Mouse (Mus musculus): ENCODE results near the gene Myh6.
A peak's percentile ranks its signal among the peaks of the same experiment; 100 is the strongest.
"Not testable (repeated sequence)": the region's sequence is repeated elsewhere in the genome, so short reads cannot be mapped to it uniquely, and the experiment has no call there.

The Myh6 gene

DNA sequence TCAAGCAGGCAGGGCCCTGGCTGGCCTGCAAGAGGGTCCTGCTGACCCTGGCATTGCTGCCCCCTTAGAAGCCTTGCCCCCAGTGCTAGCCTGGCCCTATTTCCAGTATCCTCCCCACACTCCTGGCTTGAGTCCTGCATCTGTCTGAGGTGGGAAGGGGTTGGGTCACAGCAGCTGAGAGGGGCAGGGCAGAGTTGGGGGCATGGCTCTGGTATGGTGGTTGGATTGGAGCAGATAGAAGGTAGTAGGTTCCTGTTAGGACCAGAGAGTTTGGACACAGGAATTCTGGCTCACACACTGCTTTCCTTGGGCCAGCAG is 28.1 kb upstream of the Myh6 start:
- DNase-seq (ENCODE audit: low spot score in 2 of 2), result no peak

DNA sequence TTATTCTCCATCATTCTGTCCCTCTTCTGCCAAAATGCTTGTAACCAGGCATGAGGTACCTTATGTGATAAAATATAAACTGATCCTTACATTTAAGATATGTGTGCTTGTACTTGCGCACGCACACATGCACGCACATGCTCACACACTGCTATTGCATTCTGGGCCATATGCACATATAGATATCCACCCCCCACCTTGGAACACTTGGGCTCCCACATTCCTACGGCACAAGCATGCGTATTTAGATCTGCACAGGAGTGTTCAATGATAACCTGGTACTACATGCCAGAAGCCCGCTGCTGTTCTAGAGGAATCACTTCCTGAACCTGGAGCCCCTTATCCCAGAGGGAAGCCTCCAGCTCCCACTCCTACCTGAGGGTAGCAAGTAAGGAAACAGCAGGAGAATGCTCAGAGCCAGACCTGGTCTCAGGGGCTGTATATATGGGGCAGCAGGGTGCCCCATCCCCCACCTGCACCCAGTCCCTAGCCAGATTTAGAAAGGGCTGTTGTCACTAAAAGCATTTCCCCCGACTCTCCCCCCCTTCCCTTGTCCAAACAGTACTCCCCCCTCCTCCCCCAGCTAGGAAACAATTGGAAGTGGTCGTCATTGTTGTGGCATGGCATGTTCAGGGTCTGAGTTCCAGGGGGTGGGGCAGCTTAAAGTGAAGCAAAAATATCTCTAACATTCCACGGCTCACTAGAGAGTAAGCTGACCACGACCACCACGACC is 27.6 kb upstream of the Myh6 start, which contains the start of gene Myh7:
Myh7 (minus strand) TSS at position 491 of the 733 bp plus-strand sequence.
- no peak for DNase-seq (ENCODE audit: low spot score in 2 of 2)

DNA sequence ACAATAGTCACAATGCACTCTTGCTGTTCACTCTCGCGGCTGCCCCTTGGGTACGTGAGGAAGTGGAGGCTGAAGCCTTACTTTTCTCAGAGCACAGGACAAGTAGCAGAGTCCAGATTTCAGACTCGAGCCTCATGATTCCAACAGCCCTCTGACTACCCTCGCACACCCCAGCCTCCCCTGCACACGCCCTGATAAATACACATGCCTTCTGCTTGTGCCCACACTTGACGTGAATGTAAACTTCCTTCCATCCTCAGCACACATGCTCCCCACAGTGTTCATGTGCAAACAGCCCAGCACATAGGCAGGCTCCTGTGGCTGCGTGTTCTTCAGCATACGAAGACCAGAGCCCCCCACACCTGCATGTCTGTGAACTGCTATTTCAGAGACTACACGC is 26.9 kb upstream of the Myh6 start:
- DNase-seq (ENCODE audit: low spot score in 2 of 2), result peak in 1 of 2 experiments; percentile 2

DNA sequence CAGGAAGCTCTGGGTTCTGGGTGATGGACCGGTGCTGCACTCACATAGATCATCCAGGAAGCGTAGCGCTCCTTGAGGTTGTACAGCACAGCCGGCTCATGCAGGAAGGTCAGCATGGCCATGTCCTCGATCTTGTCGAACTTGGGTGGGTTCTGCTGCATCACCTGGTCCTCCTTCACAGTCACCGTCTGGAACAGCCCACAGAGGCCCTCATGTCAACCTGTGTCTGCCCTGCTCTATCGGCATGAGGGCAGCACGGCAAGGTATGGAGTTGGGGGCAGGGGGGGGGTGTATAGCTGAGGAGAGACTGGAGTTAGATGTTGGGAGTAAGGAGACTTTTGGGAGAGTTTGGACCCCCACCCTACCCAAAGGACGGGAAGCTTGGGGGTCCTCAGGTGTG is 25.5 kb upstream of the Myh6 start:
- DNase-seq (ENCODE audit: low spot score in 2 of 2), result no peak

DNA sequence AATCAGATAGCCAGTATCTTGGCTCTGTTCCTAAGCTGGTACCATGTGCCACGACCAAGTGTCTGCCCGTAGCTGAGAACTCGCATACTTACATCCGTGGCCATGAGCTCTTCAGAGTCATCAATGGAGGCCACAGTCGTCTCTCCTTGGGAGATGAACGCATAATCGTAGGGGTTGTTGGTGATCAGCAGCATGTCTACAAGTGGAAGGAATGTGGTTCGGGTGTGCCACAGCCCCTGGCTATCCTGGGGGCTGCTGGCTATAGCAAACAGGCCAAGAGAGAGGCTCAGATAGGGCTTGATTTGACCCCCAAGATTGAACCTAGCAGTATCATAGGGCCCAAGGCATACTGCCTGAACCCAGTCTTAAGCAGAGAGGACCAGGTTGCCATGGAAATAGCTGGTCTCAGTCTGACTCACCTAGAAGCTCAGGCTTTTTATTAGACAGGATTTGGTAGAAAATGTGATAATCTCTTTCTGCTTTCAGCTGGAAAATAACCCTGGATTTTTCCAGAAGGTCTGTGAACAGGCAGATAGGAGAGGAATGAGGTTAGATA is 23.2 kb upstream of the Myh6 start:
- DNase-seq (ENCODE audit: low spot score in 2 of 2), result no peak

DNA sequence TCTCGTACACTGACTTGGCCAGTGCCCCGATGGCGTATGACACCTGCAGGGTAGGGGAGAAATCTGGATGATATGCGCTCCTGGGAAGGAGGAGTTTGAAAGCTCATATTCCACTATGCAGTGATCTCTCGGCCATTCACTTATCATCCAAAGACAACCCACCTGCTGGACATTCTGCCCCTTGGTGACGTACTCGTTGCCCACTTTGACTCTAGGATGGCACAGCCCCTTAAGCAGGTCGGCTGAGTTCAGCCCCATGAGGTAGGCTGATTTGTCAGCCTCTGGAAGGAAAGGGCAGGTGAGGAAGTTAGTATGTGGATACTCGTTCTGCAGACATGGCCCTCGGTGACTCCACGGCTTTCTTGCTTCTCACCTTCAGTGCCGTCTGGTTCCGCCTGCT is 22.2 kb upstream of the Myh6 start:
- DNase-seq (ENCODE audit: low spot score in 2 of 2), result no peak

DNA sequence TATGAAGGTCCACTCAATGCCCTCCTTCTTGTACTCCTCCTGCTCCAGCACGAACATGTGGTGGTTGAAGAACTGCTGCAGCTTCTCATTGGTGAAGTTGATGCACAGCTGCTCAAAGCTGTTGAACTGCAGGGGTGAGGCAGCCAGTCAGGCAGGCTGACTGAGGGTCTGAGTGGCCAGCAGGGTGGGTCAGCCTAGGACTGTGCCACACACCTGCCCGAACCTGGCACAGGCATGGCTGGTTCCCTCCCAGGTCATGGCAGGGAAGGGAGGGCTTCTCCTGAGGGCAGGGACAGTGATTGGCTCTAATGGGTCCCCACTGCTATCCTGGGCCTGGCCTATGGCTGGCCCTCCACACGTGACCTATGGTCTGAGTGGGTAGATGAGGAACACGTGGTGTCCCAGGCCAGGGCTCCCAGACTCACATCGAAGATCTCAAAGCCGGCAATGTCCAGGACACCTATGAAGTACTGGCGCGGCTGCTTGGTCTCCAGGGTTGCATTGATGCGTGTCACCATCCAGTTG is 21.7 kb upstream of the Myh6 start:
- not testable (repeated sequence) for DNase-seq (ENCODE audit: low spot score in 2 of 2)

DNA sequence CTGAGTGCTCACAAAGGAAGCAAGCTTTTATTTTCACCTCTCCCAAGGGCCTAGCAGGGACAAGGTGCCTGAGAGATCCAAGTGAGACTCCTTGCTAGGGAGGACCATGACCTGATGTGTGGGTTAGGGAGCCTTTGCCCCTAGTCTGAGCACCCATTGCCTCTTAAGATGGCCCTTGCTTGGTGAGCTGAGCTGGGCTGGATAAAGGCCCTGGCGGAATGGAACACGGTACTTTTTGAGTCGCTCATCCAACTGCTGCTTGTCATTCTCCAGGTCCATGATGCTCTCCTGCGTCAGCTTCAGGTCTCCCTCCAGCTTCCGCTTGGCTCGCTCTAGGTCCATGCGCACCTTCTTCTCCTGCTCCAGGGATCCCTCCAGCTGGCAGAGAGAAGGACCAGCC is 15.2 kb upstream of the Myh6 start:
- DNase-seq (ENCODE audit: low spot score in 2 of 2), result no peak

DNA sequence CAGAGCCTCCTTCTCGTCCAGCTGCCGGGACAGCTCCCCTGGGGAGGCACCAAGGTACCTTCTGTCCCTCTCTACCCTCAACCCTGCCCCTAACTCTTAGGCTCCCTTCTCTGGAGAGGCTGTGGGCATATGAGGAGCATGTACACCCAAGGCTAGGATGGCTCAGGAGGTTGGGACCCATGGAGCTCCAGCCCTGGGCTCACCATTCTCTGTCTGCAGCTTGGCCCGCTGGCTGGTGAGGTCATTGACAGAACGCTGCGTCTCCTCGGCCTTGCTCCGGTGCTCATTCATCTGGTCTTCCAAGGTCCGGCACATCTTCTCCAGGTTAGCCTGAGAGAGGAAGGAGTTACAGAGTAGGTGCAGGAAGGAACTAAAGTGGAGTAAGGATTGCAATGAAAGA is 11.9 kb upstream of the Myh6 start:
- DNase-seq (ENCODE audit: low spot score in 2 of 2), result no peak

DNA sequence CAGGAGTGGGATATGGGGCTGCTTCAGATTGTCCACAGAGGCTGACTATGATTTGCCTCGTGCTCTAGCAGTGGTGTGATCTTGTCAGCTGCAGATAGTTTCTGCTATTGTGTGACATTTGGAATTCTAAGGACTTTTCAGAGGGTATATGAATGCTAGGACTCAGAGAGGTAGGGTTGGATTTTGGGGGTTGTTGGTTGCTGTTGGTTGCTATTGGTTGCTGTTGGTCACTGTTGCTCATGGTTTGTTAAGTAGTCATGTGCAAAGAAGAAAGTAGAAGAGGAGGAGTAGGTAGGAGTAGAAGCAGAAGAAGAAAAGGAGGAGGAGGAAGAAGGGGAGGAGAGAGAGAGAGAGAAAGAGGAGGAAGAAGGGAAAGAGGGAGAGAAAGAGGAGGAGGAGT is 9.9 kb upstream of the Myh6 start, which contains the start of gene Gm17428:
Gm17428 (plus strand) TSS at position 301 of the 400 bp plus-strand sequence.
- no peak for DNase-seq (ENCODE audit: low spot score in 2 of 2)

DNA sequence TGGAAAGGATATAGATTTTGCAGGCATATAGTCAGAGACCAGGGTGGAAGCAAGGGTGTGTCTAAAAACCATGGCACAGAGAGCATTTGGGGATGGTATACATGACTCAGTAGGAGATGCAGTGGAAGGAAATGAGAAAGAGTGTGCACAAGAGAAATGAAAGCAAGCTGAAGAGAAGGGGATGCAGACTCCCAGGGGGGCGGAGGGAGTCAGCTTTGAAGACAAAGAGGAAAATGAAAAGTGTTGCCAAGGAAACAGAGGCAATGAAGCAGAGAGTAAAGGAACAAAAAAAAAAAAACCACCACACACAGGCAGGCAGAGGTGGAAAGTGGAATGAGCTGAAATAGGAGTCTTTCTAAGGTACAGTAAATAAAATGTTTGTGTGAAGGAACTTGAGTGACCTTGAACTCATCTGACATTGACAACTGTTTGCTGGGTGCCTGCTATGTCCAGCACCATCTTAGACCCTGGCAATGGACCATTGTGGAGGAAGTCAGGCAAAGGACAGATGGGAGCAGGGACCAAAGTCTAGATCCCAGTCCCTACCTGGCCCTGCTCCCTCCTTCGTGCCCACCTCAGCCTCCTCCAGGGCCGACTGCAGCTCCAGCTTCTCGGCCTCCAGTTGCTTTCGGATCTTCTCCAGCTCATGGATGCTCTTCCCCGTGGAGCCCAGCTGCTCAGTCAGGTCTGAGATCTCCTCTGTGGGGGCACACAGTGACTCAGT is 7.5 kb upstream of the Myh6 start:
- no peak for DNase-seq (ENCODE audit: low spot score in 2 of 2)

DNA sequence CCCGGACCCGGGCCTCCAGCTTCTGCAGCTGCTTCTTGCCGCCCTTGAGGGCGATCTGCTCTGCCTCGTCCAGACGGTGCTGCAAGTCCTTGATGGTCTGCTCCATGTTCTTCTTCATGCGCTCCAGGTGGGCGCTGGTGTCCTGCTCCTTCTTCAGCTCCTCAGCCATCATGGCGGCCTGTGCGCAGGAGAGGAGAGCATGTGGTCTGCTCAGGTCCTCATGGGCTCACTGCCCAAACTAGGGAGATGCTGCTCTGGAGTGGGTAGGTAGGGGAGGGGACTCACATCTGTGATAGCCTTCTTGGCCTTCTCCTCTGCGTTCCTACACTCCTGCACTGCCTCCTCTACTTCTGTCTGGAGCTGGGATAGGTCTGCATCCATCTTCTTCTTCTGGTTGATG is 6.1 kb upstream of the Myh6 start:
- not testable (repeated sequence) for DNase-seq (ENCODE audit: low spot score in 2 of 2)

DNA sequence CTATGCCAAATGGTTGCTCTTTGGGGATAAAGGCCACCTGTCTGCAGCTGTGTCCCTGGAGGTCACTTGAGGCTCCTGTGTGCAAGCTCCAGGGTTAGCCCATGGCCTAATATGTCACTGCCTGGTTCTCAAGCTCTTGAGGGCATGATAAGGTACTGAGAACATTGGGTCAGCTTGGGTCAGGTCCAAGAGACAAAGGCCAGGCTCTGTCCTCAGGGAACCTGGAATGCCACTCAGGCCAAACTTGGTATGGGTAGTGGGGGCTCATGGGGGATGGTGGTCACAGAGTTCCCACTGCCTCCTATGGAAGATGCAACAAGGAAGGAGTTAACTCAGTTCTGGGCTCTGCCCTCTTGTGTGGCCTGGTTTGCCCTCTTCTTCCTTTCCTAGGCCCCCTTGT is 1.6 kb upstream of the Myh6 start:
- no peak for DNase-seq (ENCODE audit: low spot score in 2 of 2)

DNA sequence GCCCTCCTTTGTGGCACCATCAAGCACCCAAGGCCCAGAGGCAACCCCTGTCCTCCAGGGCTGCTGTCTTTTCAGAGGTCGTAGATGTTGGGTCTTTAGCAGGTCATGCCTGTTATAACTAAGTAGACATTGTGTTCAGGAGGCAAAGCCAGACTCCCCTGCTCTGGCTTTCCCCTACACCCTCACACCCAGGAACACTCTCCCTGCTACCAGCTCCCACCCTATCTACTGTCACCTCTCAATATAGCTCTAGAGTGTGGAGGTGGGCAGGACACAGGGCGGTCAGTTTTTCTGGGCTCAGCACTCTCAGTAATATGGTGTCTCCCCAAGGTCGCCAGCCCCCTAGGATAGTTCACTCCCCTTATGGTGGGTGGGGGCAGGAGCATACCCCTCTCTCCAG is 1.1 kb upstream of the Myh6 start:
- no peak for DNase-seq (ENCODE audit: low spot score in 2 of 2)

DNA sequence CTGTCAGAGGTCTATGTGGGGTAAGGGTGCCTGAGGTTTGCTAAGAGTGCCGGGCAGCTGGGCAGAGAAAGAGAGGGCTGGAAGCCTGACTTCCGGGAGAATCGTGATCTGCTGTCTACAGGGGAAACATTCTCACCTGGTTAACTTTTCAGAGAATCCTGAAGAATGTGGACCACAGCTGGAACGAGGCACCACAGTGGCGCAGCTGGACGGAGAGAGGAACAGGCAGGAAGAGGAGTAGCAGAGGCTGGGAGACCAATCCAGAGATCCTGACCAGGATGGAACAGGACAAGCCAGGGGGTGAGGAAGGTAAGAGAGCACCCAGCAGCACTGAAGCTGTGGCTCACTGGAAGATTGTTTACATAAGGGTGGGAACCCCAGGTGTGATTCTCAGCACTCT is 1.1 kb downstream of the Myh6 start:
- no peak for DNase-seq (ENCODE audit: low spot score in 2 of 2)

DNA sequence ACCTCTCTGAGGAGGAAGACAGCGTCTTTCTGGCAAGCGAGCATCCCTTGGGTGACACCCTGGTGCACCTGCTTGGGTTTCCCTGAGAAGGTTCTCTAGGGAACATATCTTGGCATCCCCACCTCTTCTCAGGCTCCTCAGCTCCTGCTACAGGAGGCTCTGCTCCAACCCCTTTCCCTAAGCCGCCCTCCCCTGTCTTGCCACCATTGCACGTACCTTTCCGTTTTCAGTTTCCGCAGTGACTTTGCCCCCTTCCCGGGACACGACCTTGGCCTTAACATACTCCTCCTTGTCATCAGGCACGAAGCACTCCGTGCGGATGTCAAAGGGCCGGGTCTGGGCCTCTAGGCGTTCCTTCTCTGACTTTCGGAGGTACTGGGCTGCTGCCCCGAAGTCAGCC is 1.7 kb downstream of the Myh6 start:
- no peak for DNase-seq (ENCODE audit: low spot score in 2 of 2)

DNA sequence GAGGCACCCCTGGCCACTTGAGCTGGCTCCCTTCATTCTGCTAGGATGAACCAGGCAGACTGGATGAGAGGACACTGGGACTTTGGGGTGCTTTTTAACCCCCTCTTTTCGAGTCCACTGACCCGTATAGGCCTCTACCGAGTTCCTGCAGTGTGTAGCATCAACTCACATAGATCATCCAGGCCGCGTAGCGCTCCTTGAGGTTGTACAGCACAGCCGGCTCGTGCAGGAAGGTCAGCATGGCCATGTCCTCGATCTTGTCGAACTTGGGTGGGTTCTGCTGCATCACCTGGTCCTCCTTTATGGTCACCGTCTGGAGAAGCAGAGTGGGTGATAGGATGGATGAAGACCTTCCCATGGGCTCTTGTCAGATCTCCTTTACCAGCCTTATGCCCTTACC is 3.0 kb downstream of the Myh6 start:
- no peak for DNase-seq (ENCODE audit: low spot score in 2 of 2)

DNA sequence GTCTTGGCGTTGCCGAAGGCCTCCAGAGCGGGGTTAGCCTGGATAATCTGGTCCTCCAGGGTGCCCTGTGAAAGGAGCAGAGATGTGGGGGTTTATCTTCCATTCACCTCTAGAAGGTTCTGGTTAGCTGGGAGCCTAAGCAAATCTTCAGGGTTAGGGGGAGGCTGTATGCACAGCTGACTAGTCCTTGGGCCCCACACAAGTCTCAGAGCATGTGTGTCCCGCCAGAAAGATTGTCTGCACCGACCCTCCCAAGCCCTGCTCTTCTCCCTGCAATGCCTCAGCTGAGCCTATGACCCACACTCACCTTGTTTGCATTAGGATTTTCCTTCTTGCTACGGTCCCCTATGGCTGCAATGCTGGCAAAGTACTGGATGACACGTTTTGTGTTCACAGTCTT is 4.0 kb downstream of the Myh6 start:
- no peak for DNase-seq (ENCODE audit: low spot score in 2 of 2)

DNA sequence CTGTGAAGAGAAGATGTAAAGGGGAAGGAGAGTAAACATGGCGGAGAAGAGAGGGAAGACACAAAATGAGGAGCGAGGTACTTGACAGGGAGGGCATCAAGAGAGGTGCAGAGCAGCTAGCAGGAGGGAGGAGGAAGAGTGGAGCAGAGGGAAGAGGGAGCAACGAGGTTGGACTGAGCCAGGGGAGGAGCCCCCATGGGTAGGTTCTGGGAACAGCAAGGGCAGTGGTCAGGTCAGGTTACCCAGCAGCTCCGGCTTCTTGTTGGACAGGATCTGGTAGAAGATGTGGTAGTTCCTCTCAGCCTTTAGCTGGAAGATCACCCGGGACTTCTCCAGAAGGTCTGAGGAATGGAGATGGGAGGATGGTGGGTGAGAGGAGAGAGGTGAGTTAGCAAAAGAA is 5.2 kb downstream of the Myh6 start:
- DNase-seq (ENCODE audit: low spot score in 2 of 2), result no peak

DNA sequence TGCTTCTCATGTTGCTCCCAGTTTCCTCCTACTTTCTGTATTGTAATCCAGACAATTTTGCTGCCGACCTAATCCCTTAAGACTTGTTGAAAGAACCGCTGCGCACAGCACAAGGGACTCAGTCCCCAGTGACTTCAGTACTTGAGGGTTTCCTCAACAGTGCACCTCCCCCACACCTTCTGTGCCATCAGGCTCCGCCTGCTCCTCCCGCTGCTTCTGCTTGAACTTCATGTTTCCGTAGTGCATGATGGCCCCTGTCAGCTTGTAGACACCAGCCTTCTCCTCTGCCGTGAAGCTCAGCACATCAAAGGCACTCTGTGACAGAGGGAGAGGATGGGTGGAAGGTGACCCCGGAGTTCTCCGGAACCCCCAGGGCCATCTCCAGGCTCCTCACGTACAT is 6.0 kb downstream of the Myh6 start:
- DNase-seq (ENCODE audit: low spot score in 2 of 2), result no peak

DNA sequence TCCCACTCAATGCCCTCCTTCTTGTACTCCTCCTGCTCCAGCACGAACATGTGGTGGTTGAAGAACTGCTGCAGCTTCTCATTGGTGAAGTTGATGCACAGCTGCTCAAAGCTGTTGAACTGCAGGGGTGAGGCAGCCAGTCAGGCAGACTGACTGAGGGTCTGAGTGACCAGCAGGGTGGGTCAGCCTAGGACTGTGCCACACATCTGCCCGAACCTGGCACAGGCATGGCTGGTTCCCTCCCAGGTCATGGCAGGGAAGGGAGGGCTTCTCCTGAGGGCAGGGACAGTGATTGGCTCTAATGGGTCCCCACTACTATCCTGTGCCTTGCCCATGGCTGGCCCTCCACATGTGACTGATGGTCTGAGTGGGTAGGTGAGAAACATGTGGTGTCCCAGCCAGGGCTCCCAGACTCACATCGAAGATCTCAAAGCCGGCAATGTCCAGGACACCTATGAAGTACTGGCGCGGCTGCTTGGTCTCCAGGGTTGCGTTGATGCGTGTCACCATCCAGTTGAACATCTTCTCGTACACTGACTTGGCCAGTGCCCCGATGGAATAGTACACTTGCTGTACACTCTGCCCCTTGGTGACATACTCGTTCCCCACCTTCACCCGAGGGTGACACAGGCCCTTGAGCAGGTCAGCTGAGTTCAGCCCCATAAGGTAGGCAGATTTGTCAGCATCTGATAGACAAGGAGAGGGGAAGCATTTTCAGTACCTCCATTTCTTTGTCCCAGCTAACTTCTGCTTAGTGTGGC is 6.7 kb downstream of the Myh6 start:
- not testable (repeated sequence) for DNase-seq (ENCODE audit: low spot score in 2 of 2)

DNA sequence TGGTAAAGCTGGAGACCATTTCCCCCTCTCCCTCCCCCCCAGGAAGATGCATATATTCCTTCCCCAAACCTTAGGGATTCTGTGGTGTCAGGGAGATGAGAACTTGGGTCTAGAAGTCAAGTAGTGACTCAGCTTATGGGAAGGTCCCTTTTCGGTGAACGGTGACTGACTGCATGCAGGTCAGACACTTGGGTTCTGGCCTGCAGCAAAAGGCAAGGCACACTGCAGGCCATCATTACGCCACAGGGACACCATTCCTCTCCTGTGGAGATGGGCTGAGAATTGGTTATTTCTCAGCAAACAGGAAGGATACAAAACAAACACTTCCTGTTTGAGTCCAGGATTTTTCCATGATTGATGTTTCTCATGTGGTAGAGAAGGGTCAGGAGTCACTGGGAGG is 7.5 kb downstream of the Myh6 start:
- no peak for DNase-seq (ENCODE audit: low spot score in 2 of 2)
